Mouse (Mus musculus) kidney, postnatal 0 days (tissue): ENCODE measurements at regions not wholly inside any gene's neighbourhood (a gene's known extent, or its start where the extent isn't known, plus 50 kb on each side); places are given as distances from the start of the nearest gene placed in this dataset.

Source experiments
- ATAC-seq: fragments of 200-750 bp; cut with Nextera tagmentation; replicated peaks from 2 replicates; pipeline ENCODE4 v1.8.0; 2017; ENCODE audit warnings: low read depth, moderate number of reproducible peaks, moderate TSS enrichment, moderate library complexity; ENCODE audit not compliant: low FRiP score
- DNase-seq: peaks from one replicate; pipeline ENCODE4 v3.0.0-alpha.2; 2016; ENCODE audit warnings: low spot score
- H3K27ac ChIP-seq: fragments of 300-500 bp; sonication (generic); 2 replicates; pipeline ENCODE4 v1.5.1; 2014; ENCODE audit warnings: mild to moderate bottlenecking
- H3K27me3 ChIP-seq: fragments of 300-500 bp; sonication (generic); 2 replicates; pipeline ENCODE4 v1.6.1; 2014; ENCODE audit warnings: low read length, mixed read lengths; ENCODE audit not compliant: insufficient read depth
- H3K36me3 ChIP-seq: fragments of 300-500 bp; sonication (generic); 2 replicates; pipeline ENCODE4 v1.6.1; 2014; ENCODE audit warnings: low read length, mixed read lengths; ENCODE audit not compliant: insufficient read depth
- H3K4me1 ChIP-seq: fragments of 300-500 bp; sonication (generic); replicated peaks from 2 replicates; pipeline ENCODE4 v1.6.1; 2014; ENCODE audit warnings: antibody characterized with exemption, low read length, mixed read lengths; ENCODE audit not compliant: insufficient read depth
- H3K4me2 ChIP-seq: fragments of 300-500 bp; sonication (generic); 2 replicates; pipeline ENCODE4 v1.6.1; 2014; ENCODE audit warnings: mild to moderate bottlenecking, low read length, moderate library complexity, mixed read lengths
- H3K4me3 ChIP-seq: fragments of 300-500 bp; sonication (generic); replicated peaks from 2 replicates; pipeline ENCODE4 v1.5.1; 2014; ENCODE audit warnings: low read depth, low read length
- H3K9ac ChIP-seq: fragments of 300-500 bp; sonication (generic); 2 replicates; pipeline ENCODE4 v1.6.1; 2014; ENCODE audit warnings: low read depth, low read length
- H3K9me3 ChIP-seq: fragments of 300-500 bp; sonication (generic); replicated peaks from 2 replicates; pipeline ENCODE4 v1.6.1; 2016; ENCODE audit warnings: low read length, inconsistent platforms, mixed read lengths
- CTCF ChIP-seq: IDR thresholded peaks from 2 replicates; pipeline ENCODE4 v1.5.1; 2016; ENCODE audit warnings: antibody characterized with exemption, low read depth, mild to moderate bottlenecking, moderate library complexity
- WGBS: fragments of 180-500 bp; shearing (Covaris S2); extraction: QIAGEN DNeasy Blood & Tissue Kit; methylation state at CpG from one replicate; pipeline ENCODE4 v1.1.7; 2014; 5-methylcytosine and 5-hydroxymethylcytosine counted together

GRCm38 (mm10) chr2:45367436-45368193 lies 250.4 kb upstream of the Zeb2 start:
- Histone ChIP-seq H3K36me3 (no peaks in the 10 kb centered on the region), H3K4me1 (no peaks in the 10 kb centered on the region), H3K9me3 (no peaks in the 10 kb centered on the region), H3K4me3 (no peak overlapping the region), H3K27ac (no peak overlapping the region), H3K27me3 (no peaks in the 10 kb centered on the region), H3K4me2 (no peak overlapping the region), H3K9ac (no peak overlapping the region)
- 75% methylated on average over 10 of the region's 10 CpGs for WGBS
- ATAC-seq (no peak), DNase-seq (no peak)
- no peak for TF ChIP-seq CTCF

- Histone ChIP-seq H3K4me3 (no peak overlapping the region), H3K27me3 (no peaks in the 10 kb centered on the region), H3K27ac (no peak overlapping the region), H3K4me2 (no peak overlapping the region), H3K36me3 (no peaks in the 10 kb centered on the region), H3K9ac (no peak overlapping the region), H3K9me3 (no peaks in the 10 kb centered on the region), H3K4me1 (no peaks in the 10 kb centered on the region)
- TF ChIP-seq CTCF = no peak
- DNase-seq (no peak), ATAC-seq (no peak)
- 77% methylated on average over 7 of the region's 7 CpGs for WGBS
Observed at GRCm38 (mm10) chr2:45357266-45357665, 240.1 kb upstream of the Zeb2 start.

- WGBS = 68% methylated on average over 8 of the region's 8 CpGs
- no peak for TF ChIP-seq CTCF
- ATAC-seq = no peak
Observed at GRCm38 (mm10) chr2:45356558-45357170, 239.5 kb upstream of the Zeb2 start.

GRCm38 (mm10) chr2:45356021-45356420 lies 238.8 kb upstream of the Zeb2 start:
- Histone ChIP-seq H3K9ac (no peak overlapping the region), H3K9me3 (no peaks in the 10 kb centered on the region), H3K4me1 (no peaks in the 10 kb centered on the region), H3K27me3 (no peaks in the 10 kb centered on the region), H3K36me3 (no peaks in the 10 kb centered on the region), H3K27ac (no peak overlapping the region), H3K4me3 (no peak overlapping the region), H3K4me2 (no peak overlapping the region)
- WGBS = 91% methylated on average over 12 of the region's 12 CpGs
- DNase-seq (no peak), ATAC-seq (no peak)
- no peak for TF ChIP-seq CTCF

More at GRCm38 (mm10) chr2:45356558-45357170, 239.5 kb upstream of the Zeb2 start:
- no peak overlapping the region for H3K4me3 ChIP-seq
- H3K36me3 ChIP-seq = no peaks in the 10 kb centered on the region
- H3K4me2 ChIP-seq = no peak overlapping the region
- no peaks in the 10 kb centered on the region for H3K4me1 ChIP-seq
- no peaks in the 10 kb centered on the region for H3K9me3 ChIP-seq
- no peak overlapping the region for H3K9ac ChIP-seq
- no peak for DNase-seq
- H3K27ac ChIP-seq = no peak overlapping the region
- no peaks in the 10 kb centered on the region for H3K27me3 ChIP-seq

- TF ChIP-seq CTCF = no peak
- ATAC-seq (no peak), DNase-seq (no peak)
- 94% methylated on average over 1 of the region's 1 CpGs for WGBS
- Histone ChIP-seq H3K4me3 (no peak overlapping the region), H3K4me2 (no peak overlapping the region), H3K36me3 (no peaks in the 10 kb centered on the region), H3K9me3 (no peaks in the 10 kb centered on the region), H3K4me1 (no peaks in the 10 kb centered on the region), H3K27ac (no peak overlapping the region), H3K9ac (no peak overlapping the region), H3K27me3 (no peaks in the 10 kb centered on the region)
Observed at GRCm38 (mm10) chr2:45351529-45352133, 234.4 kb upstream of the Zeb2 start.

GRCm38 (mm10) chr2:45346358-45346757 lies 229.2 kb upstream of the Zeb2 start:
- DNase-seq = no peak
- ATAC-seq = no peak
- 89% methylated on average over 5 of the region's 5 CpGs for whole genome bisulfite sequencing
- Histone ChIP-seq H3K4me2 (no peak overlapping the region), H3K27me3 (no peaks in the 10 kb centered on the region), H3K36me3 (no peaks in the 10 kb centered on the region), H3K9me3 (no peaks in the 10 kb centered on the region), H3K9ac (no peak overlapping the region), H3K27ac (no peak overlapping the region), H3K4me3 (no peak overlapping the region), H3K4me1 (no peaks in the 10 kb centered on the region)
- TF ChIP-seq CTCF = no peak
